Mouse (Mus musculus): ENCODE results near the gene Ptpn13. TPM values are rescaled to one million over a fixed set of nuclear protein-coding genes. Genes with fewer than 3 reads are reported as not detected.
A peak's percentile ranks its signal among the peaks of the same experiment; 100 is the strongest.

Ptpn13 gene
- polyA plus RNA-seq, 1 experiment = 0.19 TPM

GRCm38 (mm10) chr5:103620301-103620973 lies 195.4 kb downstream of the Ptpn13 start:
- no peak overlapping the region for H3K27ac ChIP-seq (ENCODE audit: insufficient read depth, low read depth, low read length)
- H3K4me1 ChIP-seq (ENCODE audit: control insufficient read depth, insufficient read depth, low read length) = peaks cover 46% of the 10 kb centered on the region
- TF ChIP-seq POLR2A (IDR thresholded peaks at IDR 0.05; ENCODE audit: borderline replicate concordance, low read depth, low read length) (no peak), CTCF (IDR thresholded peaks at IDR 0.05; ENCODE audit: low read depth, low read length) (no peak)
- no peak overlapping the region for H3K4me3 ChIP-seq (ENCODE audit: insufficient read depth, low read length)

- Histone ChIP-seq H3K27ac (ENCODE audit: insufficient read depth, low read depth, low read length) (no peak overlapping the region), H3K4me3 (ENCODE audit: insufficient read depth, low read length) (no peak overlapping the region), H3K4me1 (ENCODE audit: control insufficient read depth, insufficient read depth, low read length) (peaks cover 42% of the 10 kb centered on the region)
- no peak for TF ChIP-seq POLR2A (IDR thresholded peaks at IDR 0.05; ENCODE audit: borderline replicate concordance, low read depth, low read length)
- TF ChIP-seq CTCF (IDR thresholded peaks at IDR 0.05; ENCODE audit: low read depth, low read length) = no peak
Observed at GRCm38 (mm10) chr5:103622321-103622720, 197.3 kb downstream of the Ptpn13 start.

GRCm38 (mm10) chr5:103624831-103625230 lies 199.8 kb downstream of the Ptpn13 start:
- TF ChIP-seq CTCF (IDR thresholded peaks at IDR 0.05; ENCODE audit: low read depth, low read length) (no peak), POLR2A (IDR thresholded peaks at IDR 0.05; ENCODE audit: borderline replicate concordance, low read depth, low read length) (no peak)
- Histone ChIP-seq H3K27ac (ENCODE audit: insufficient read depth, low read depth, low read length) (no peak overlapping the region), H3K4me3 (ENCODE audit: insufficient read depth, low read length) (no peak overlapping the region), H3K4me1 (ENCODE audit: control insufficient read depth, insufficient read depth, low read length) (peaks cover 56% of the 10 kb centered on the region)

GRCm38 (mm10) chr5:103628499-103628898 lies 203.5 kb downstream of the Ptpn13 start:
- no peak overlapping the region for H3K4me3 ChIP-seq (ENCODE audit: insufficient read depth, low read length)
- TF ChIP-seq POLR2A (IDR thresholded peaks at IDR 0.05; ENCODE audit: borderline replicate concordance, low read depth, low read length) (no peak), CTCF (IDR thresholded peaks at IDR 0.05; ENCODE audit: low read depth, low read length) (no peak)

GRCm38 (mm10) chr5:103629111-103629764 lies 204.2 kb downstream of the Ptpn13 start, which contains the start of gene Slc10a6:
Gene Slc10a6 (minus strand): TSS chr5:103629403.
- Histone ChIP-seq H3K4me3 (ENCODE audit: insufficient read depth, low read length) (no peak within 1 kb of the TSS), H3K27ac (ENCODE audit: insufficient read depth, low read depth, low read length) (peak within 1 kb of the TSS; percentile 90), H3K4me1 (ENCODE audit: control insufficient read depth, insufficient read depth, low read length) (peaks cover 28% of the 10 kb centered on the region)
- no peak for TF ChIP-seq POLR2A (IDR thresholded peaks at IDR 0.05; ENCODE audit: borderline replicate concordance, low read depth, low read length)
- TF ChIP-seq CTCF (IDR thresholded peaks at IDR 0.05; ENCODE audit: low read depth, low read length) = no peak

More at GRCm38 (mm10) chr5:103628499-103628898, 203.5 kb downstream of the Ptpn13 start:
- Histone ChIP-seq H3K27ac (ENCODE audit: insufficient read depth, low read depth, low read length) (peak overlapping the region; percentile 90), H3K4me1 (ENCODE audit: control insufficient read depth, insufficient read depth, low read length) (peaks cover 36% of the 10 kb centered on the region)

GRCm38 (mm10) chr5:103629854-103630580 lies 205.0 kb downstream of the Ptpn13 start:
- Histone ChIP-seq H3K27ac (ENCODE audit: insufficient read depth, low read depth, low read length) (peak overlapping the region; percentile 78), H3K4me1 (ENCODE audit: control insufficient read depth, insufficient read depth, low read length) (peaks cover 21% of the 10 kb centered on the region)
- TF ChIP-seq CTCF (IDR thresholded peaks at IDR 0.05; ENCODE audit: low read depth, low read length) = no peak
- TF ChIP-seq POLR2A (IDR thresholded peaks at IDR 0.05; ENCODE audit: borderline replicate concordance, low read depth, low read length) = no peak

GRCm38 (mm10) chr5:103637162-103637561 lies 212.2 kb downstream of the Ptpn13 start:
- no peak for TF ChIP-seq POLR2A (IDR thresholded peaks at IDR 0.05; ENCODE audit: borderline replicate concordance, low read depth, low read length)
- TF ChIP-seq CTCF (IDR thresholded peaks at IDR 0.05; ENCODE audit: low read depth, low read length) = no peak
- Histone ChIP-seq H3K4me1 (ENCODE audit: control insufficient read depth, insufficient read depth, low read length) (peaks cover 5% of the 10 kb centered on the region; the same call in 1 of the 2 replicates), H3K4me3 (ENCODE audit: insufficient read depth, low read length) (no peak overlapping the region), H3K27ac (ENCODE audit: insufficient read depth, low read depth, low read length) (no peak overlapping the region)

More at GRCm38 (mm10) chr5:103629854-103630580, 205.0 kb downstream of the Ptpn13 start:
- H3K4me3 ChIP-seq (ENCODE audit: insufficient read depth, low read length) = no peak overlapping the region

GRCm38 (mm10) chr5:103644167-103644566 lies 219.2 kb downstream of the Ptpn13 start:
- H3K27ac ChIP-seq (ENCODE audit: insufficient read depth, low read depth, low read length) = peak overlapping the region; percentile 97

GRCm38 (mm10) chr5:103647320-103647719 lies 222.3 kb downstream of the Ptpn13 start:
- no peak overlapping the region for H3K27ac ChIP-seq (ENCODE audit: insufficient read depth, low read depth, low read length)
- no peak overlapping the region for H3K4me3 ChIP-seq (ENCODE audit: insufficient read depth, low read length)
- peaks cover 34% of the 10 kb centered on the region for H3K4me1 ChIP-seq (ENCODE audit: control insufficient read depth, insufficient read depth, low read length)
- TF ChIP-seq CTCF (IDR thresholded peaks at IDR 0.05; ENCODE audit: low read depth, low read length) (no peak), POLR2A (IDR thresholded peaks at IDR 0.05; ENCODE audit: borderline replicate concordance, low read depth, low read length) (no peak)

More at GRCm38 (mm10) chr5:103644167-103644566, 219.2 kb downstream of the Ptpn13 start:
- H3K4me1 ChIP-seq (ENCODE audit: control insufficient read depth, insufficient read depth, low read length) = peaks cover 41% of the 10 kb centered on the region
- TF ChIP-seq POLR2A (IDR thresholded peaks at IDR 0.05; ENCODE audit: borderline replicate concordance, low read depth, low read length) = no peak
- TF ChIP-seq CTCF (IDR thresholded peaks at IDR 0.05; ENCODE audit: low read depth, low read length) = no peak
- no peak overlapping the region for H3K4me3 ChIP-seq (ENCODE audit: insufficient read depth, low read length)

Other genes with a start within 250 kb of the Ptpn13 start
- 1.1 TPM in 1 of 2 replicates, not detected in the other for gene Mapk10, start 213.9 kb upstream of the Ptpn13 start, polyA plus RNA-seq (2012; ENCODE audit: insufficient read depth, insufficient read length, missing spikeins)
- gene Slc10a6, start 204.2 kb downstream of the Ptpn13 start, polyA plus RNA-seq (2012; ENCODE audit: insufficient read depth, insufficient read length, missing spikeins) = not detected in 2 replicates
- gene 1700016H13Rik, start 230.8 kb downstream of the Ptpn13 start, polyA plus RNA-seq (2012; ENCODE audit: insufficient read depth, insufficient read length, missing spikeins) = not detected in 2 replicates

Data from bone marrow macrophage, adult 2 months (primary cell).